Mouse (Mus musculus) ES-CJ7 (cell line): Measurements from ENCODE around the gene Stx8.
A peak's percentile ranks its signal among the peaks of the same experiment; 100 is the strongest.

Experiments used
- DNase-seq: peaks from one replicate; pipeline ENCODE4 v3.0.0; 2011; ENCODE audit warnings: low read depth, low spot score

Stx8 gene

GRCm38 (mm10) chr11:68197471-68197870 lies 231.5 kb downstream of the Stx8 start:
- DNase-seq: no peak

DNA sequence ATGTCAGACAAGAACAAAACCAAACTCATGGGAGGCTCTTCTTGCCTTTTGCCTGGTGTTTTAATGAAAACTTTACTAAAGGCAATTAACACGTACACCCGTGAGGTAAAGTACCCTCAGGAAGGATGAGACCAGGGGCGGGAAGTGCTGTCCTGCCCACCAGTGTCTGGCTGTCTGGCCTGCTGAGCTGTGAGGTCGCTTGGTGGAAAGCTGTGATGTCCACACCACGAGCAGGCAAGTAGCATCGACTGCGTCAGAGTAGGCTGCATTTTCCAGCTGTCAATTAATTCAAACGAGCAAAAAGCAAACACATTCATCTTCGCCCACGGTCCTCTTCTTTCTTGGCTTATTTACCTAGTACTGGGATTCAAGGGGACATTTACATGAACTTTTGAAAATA lies 232.7 kb downstream of the Stx8 start:
- no peak for DNase-seq

DNA sequence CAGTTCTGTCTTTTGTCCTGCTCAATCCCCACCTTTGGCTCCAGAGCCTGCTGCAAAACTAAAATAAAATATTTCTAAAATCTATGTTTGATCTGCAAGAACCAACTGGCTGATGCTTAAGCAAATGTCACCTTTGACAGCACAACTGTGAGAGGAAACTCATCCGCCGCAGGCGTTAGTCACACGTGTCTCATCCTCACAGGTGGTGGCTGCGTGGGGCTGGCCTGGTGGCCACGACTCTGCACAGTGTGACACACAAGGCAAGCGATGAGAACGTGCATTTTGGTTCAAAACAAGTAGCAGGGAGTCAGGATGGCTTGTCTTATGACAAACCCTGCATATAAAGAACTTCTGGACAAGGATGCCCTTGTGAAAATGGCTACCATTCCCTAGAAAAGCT lies 233.1 kb downstream of the Stx8 start:
- DNase-seq: no peak

GRCm38 (mm10) chr11:68199801-68200423 lies 233.9 kb downstream of the Stx8 start:
- no peak for DNase-seq

- DNase-seq: no peak
Observed at GRCm38 (mm10) chr11:68200500-68200899, 234.5 kb downstream of the Stx8 start.

DNA sequence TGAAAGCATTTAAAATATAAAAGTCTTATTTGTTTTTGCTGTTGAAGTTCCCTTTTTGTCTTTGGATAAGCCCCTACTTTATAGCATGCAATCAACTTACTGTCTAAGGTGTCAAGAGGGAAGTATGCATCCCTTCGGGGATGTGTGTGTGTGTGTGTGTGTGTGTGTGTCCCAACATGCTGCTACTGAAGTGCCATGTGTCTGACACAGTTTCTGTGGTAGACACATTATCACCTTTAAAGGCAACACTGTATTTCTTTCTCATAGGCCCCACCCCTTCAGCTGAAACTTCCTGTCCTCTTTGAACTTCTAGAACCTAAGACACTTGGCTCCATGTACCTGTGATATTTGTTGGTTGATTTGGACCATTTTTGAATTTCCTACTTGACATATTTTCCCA lies 235.1 kb downstream of the Stx8 start:
- DNase-seq: no peak

DNA sequence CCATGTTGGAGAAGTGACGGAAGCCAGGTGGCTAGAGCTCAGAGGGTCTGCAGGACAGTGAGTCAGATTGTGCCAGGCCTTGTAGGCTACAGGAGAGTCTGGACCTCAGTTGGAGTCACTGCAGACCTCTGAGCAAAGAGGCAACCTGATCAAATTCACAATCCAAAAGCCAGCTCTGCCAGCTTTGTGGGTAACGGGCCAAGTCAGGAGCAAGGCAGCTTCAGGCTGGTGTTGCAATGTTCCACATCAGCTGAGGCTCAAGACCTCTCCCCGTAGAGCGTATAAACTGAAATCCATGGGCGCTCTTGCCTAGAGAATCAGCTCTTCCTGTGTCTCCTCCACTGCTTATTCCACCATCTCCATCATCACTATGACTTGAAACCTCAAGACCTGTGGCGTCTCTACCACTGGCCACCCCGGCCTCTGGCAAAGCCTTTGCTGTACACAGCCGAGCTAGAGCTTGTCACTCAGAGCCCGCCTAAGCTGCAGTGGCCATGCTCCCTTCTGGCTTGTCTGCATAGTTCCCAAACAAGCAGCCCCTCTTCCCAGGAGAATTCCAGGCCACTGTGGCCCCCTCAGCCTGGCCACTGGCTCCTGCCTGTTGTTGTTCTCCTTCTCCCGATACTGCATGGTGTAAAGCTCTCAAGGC lies 235.9 kb downstream of the Stx8 start:
- DNase-seq: no peak

GRCm38 (mm10) chr11:68202561-68202960 lies 236.6 kb downstream of the Stx8 start:
- DNase-seq: peak; percentile 10

GRCm38 (mm10) chr11:68203658-68204315 lies 237.8 kb downstream of the Stx8 start:
- no peak for DNase-seq

GRCm38 (mm10) chr11:68204407-68204806 lies 238.4 kb downstream of the Stx8 start:
- no peak for DNase-seq

- no peak for DNase-seq
Observed at GRCm38 (mm10) chr11:68205572-68206229, 239.7 kb downstream of the Stx8 start.

DNA sequence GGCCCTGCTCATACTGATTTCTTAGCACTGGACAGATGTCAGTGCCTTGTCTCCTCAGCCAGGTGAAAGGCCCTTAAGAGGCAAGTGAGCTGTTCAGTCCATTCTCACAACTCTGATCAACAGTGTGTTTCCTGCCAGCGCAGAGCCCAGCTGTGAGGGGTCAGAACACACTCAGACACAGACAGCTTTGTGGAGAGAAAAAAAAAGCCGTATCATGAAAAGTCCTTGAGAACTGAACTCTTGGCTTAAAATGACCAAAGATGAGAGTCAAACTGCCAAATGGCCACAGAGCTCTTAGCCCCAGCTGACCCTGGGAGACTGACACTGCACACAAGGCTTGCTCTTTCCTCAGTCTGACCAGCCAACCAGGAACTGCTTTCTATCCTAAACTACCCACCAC lies 242.0 kb downstream of the Stx8 start:
- no peak for DNase-seq

GRCm38 (mm10) chr11:68208582-68208981 lies 242.6 kb downstream of the Stx8 start:
- no peak for DNase-seq

GRCm38 (mm10) chr11:68209506-68209905 lies 243.5 kb downstream of the Stx8 start:
- DNase-seq: no peak

- DNase-seq: no peak
Observed at GRCm38 (mm10) chr11:68210714-68211113, 244.7 kb downstream of the Stx8 start.

DNA sequence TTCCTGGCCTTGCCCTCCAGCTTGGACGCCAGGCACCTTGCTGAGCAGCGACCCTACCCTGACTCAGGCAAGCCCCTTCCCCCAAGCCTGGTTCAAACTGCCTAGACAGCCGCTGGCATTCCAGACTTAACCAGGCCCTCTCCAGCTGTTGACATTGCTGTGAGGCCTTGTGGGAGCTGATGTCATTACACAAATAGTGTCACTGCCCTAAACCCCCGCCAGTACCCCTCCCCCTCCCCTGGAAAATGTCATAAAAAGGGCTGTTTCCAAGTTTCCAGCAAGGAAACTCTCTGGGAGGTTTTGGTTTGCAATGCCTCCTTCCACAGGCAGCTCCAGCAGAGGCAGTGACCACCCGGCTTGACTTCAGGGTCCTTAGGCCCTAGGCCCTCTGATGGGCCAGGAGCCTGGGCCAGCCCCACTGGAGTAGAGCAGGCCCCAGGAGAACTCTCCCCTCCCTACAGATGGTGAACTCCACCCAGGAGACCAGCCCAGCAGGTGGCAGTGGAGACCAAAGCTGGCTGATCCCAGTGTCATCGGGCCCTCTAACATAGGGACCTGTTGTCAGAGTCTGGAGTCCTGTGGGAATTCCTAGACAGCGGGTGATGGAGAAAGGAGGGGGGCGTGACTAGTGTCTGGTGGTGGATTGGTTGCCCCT lies 246.1 kb downstream of the Stx8 start:
- DNase-seq: peak; percentile 52

- DNase-seq: no peak
Observed at GRCm38 (mm10) chr11:68213896-68214295, 247.9 kb downstream of the Stx8 start.

- no peak for DNase-seq
Observed at GRCm38 (mm10) chr11:68214496-68215205, 248.7 kb downstream of the Stx8 start.

DNA sequence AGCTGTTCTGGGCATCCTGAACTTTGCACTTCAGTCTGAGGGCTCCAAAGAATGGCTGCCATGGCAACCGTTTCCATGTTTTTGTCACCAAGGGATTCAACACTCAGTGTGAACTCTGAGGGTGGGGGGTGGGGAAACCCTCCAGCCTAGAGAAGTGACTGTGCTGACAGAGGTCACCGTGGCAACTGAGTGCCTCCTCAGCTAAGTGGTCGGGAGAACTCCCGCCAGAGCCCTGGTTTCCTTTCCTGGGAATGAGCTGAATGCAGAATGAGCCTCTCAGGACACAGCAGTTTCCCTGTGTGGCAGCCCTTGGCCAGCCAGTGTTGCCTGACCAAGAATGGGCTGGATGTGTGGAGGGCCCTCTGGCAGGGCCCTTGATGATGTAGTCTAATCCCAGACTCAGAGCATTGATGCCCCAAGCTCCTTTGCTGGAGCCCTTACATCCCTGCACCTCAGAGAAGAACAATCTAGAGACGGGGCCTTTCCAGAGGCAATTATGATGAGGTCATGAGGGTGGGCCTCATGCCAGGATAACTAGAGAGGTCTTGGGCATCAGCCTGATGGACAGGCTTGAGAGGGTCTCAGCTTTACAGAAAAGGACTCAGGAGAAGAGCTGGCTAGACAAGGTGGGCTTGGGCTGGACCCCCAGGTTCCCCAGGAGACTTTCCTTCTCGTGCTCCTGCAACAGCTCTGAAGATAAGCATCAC lies 249.4 kb downstream of the Stx8 start:
- DNase-seq: peak; percentile 31

DNA sequence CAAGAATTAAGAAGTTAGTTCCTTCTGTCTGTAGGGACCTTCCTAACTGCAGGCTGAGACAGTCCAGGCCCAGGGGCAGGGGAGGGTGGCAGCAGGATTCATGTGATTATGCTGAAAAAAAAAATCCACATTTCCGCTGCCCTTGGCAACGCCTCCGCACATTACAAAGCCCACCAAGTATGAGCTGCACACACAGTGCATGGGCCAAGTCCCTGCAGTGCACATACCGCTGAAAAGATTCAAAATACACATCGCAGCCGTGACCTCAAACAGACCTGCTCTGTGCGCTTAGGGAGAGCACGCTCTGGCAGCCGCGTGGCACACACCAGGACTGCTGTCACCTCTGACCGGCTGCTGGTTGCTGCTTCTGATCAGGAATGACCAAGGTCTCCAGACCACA lies 250.0 kb downstream of the Stx8 start:
- no peak for DNase-seq

DNA sequence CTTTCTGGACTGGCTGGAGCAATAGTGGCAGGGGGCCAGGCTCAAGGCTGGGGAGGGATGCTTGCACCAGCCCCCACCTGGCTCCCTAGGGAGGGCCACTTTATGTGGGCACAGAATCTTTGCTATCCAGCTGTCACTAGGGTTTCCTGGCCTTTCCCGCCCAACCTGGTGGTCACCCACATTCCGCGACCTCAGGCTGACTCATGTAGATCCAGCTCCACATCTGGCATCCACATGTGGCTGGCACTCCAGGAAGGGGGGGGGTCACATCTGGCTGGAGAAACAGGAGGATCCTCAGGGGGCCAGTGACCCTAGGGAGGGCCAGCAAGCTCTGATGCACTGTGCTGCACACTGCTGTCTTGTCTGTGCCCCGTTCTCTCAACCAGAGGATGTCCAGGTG lies 254.7 kb downstream of the Stx8 start:
- no peak for DNase-seq
